Mouse (Mus musculus): ENCODE measurements at regions not wholly inside any gene's neighbourhood (a gene's known extent, or its start where the extent isn't known, plus 50 kb on each side); places are given as distances from the start of the nearest gene placed in this dataset.
"Not testable (repeated sequence)": the region's sequence is repeated elsewhere in the genome, so short reads cannot be mapped to it uniquely, and the experiment has no call there.

DNA sequence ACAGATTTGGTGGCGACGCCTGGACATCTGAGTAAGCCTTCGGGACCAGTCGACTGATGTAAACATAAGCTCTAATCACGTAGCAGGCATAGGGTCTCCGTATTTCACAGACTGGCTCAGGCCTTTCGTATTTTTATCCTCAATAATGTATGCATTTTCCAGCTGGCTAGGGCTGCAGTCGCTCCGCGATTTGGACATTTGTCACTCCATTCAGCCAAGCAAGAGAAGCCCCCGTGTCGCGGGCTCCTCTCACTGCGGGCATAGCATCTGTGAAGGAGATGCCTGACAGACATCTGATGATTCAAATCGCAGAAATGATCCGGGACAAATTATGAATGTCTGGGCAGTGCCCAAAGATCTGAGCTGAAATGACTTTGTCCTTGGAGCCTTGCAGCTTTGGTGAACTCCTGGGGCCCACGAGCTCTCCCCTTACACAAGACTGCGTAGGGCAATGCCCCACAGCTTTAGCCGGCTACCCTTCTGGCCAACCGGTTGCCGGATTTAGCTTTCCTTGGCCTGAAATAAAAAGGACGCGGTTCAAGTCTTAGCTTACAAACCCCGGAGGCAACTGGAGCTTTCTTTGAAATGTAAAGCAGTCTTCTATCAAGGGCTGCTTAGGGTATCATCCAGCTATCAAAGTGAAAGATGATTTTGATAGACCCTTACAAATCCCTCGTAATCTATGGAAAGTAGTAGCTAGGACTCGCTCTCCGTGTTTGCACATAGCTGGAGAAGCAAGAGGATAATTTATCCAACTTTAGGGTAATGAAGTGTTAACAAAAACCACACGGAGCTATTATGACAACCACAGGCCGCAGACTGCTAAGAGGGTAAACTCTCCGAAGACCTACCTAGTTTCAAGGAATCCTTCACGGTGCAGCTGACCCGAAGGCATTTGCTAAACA lies 270.6 kb downstream of the Etnk1 start:
- DNase-seq: no peak

DNA sequence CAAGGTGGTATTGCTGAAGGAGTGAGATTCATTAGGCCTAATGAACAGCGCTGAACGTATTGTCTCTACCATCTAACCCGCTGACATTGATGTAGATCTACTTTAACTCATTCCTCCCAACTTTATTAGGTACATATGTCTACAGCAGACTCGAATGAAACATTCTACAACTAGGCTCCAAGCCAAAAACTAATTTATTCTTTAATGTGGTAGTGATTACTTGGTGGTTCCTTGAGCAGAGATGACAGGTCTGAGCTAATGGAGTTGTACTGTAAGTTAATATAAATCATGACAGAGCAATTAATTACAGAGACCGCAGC lies 271.2 kb downstream of the Etnk1 start:
- DNase-seq: no peak

DNA sequence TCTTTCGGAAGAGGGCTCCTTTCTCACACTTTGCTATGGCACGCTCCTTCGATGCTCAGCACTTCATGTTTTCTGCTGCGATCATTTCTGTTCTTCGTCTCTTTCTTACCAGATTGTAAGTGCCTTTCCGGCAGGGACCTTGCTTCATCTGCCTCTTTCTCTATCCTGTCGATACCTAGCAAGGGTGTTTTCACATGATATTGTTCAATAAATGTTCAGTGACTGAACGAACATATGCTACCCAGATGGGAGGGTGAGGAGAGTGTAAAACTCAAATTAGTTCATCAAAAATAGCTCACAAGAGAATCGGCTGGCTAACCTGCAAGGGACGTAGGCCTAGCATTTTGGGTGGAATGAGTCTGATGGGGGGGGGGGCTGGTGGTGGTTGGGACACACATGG lies 272.5 kb downstream of the Etnk1 start:
- DNase-seq: no peak

GRCm38 (mm10) chr6:143440237-143440950 lies 273.4 kb downstream of the Etnk1 start:
- no peak for DNase-seq

GRCm38 (mm10) chr6:143442361-143442760 lies 275.3 kb downstream of the Etnk1 start:
- no peak for DNase-seq

- no peak for DNase-seq
Measured at GRCm38 (mm10) chr6:143443446-143443845, 276.4 kb downstream of the Etnk1 start.

DNA sequence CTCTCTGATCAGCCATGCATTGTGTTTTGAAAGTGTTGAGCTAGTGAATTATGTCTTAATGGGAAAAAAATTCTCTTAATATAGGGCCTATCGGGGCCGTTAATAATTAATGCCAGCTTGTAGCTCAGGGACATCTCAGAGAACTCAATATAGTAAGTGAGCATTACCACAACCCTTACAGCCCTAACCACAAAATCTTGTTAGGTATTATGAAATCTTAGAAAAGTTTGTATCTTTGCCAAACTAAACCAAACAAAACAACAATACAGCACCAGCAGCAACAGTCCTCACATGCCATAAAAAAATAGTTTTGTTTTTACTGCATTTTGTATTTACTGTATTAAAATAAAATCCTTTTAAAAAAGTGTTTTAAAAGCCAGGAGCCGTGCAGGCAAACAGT lies 277.8 kb downstream of the Etnk1 start:
- no peak for DNase-seq

DNA sequence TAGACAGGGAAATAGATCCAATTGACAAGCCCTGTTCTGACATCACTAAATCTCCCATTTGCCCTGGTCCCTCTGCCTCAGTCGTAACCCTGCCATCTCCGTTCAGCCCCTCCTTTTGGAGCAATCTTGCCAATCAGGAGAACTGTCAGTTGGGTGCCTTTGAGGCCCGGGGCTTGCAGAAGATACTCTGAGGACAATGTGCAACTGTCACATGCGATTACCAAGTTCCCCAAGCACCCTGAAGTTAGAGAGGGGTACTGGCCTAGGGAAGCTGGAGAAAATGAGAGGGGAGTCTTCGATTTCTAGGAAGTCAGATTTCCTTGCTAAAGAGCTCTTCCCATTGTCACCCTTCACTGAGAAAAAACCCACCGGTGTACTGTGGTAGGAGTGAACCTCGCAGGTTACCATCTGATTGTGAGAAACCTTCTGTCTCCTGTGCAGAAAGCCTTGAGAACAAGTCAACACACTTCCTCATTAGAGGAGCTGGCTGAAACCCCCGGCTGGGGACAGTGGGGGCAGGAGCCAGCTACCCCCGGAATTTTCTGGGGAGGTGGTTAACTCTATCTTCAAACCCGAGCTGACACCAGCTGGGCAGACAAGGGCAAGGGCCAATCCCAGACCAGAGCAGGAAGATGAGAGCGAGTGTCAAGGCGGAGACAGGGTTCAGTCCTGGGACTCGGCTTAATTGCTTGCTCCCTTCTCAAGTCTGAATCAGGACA lies 279.0 kb downstream of the Etnk1 start:
- no peak for DNase-seq

GRCm38 (mm10) chr6:143447060-143447459 lies 280.0 kb downstream of the Etnk1 start:
- no peak for DNase-seq

- DNase-seq: no peak
Measured at GRCm38 (mm10) chr6:143449071-143449470, 282.1 kb downstream of the Etnk1 start.

GRCm38 (mm10) chr6:143451869-143452268 lies 284.8 kb downstream of the Etnk1 start:
- DNase-seq: no peak

- no peak for DNase-seq
Measured at GRCm38 (mm10) chr6:143454695-143455218, 287.7 kb downstream of the Etnk1 start.

GRCm38 (mm10) chr6:143464907-143465537 lies 298.0 kb downstream of the Etnk1 start:
- peak; percentile 18 to 23 for DNase-seq

GRCm38 (mm10) chr6:143472676-143473075 lies 305.7 kb downstream of the Etnk1 start:
- DNase-seq: not testable (repeated sequence)

DNA sequence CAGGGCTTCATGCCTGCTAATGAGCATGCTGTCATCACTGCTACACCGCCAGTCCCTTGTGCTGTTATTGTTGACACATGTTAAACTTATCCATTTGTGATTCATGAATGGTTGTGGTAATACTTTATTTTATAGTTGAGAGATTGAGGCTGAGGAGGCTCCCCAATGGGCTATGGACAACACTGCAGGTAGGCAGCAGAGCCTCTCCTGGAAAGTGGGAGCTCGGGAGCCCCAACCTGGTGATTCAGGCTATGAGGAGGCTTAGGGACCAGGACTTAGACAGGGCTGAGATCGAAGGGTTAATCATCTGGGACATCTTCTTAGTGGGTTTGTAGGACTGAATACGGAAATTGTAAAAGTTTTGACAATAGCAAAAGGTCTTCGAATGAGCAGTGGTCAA lies 307.4 kb downstream of the Etnk1 start:
- no peak for DNase-seq

DNA sequence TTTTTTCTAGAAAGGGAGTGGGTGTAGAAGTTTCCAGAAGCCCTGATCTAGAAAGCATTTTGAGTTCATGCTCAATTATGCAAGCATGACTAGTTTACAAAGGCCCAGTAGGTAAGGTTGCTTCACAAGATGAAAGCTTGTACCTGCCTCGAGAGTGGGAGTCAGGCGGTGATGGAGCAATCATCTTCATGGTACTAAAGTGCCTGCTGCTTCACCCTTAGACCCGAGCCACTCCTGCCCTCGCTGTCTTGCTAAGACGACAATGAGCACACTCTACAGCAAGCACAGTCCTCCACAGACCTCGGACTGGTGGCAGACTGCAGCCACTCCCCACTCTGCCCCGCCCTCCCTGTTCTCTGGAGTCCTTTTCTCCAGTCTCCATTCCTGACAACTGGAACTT lies 308.3 kb downstream of the Etnk1 start:
- DNase-seq: no peak

- DNase-seq: no peak
Measured at GRCm38 (mm10) chr6:143477396-143477795, 310.4 kb downstream of the Etnk1 start.

DNA sequence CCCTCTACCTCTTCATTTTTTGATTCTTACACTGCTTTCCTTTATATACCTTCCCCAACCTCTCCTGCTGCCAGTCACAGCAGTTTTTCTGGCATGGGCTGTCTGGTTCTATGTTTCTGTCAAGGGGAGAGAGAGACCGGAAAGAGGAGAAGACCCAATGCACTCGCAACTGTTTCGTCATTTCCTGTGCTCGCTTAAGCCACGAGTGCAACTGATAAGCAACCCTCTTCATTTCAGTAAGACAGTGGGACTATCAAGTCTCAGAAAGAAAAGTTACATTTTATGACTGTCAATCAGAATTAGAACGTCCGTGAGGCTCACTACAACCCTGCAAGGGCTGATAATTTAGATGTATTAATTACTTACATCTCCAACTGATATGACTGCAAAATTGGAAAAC lies 312.2 kb downstream of the Etnk1 start:
- no peak for DNase-seq

DNA sequence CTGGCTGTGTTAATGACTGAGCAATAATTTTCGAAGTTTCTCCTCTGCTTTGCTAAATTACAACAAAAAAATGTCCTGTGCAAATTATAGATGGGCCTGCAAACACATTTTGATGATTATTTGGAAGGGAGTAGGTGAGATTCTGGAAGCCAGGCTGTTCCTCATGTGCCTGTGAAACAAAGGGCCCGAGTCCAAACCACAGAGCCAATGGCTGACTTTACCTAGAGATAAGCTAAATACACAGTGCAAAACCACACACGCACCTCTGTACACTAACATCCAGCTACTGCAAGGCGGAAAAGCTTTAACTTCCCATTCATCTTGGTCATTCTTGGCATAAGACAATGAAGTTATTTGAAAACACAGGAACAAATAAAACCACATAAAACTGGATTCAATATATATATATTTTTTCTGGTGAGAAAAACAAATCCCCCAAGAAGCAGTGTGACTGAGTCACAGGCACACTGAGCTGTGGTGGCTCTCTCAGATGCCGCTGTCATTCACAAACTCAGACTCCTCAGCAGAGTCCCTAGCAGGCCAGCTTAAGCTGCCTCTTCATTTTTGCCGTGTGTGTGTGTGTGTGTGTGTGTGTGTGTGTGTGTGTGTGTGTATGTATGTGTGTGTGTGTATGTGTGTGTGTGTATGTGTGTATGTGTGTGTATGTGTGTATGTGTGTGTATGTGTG lies 312.8 kb downstream of the Etnk1 start:
- DNase-seq: no peak

DNA sequence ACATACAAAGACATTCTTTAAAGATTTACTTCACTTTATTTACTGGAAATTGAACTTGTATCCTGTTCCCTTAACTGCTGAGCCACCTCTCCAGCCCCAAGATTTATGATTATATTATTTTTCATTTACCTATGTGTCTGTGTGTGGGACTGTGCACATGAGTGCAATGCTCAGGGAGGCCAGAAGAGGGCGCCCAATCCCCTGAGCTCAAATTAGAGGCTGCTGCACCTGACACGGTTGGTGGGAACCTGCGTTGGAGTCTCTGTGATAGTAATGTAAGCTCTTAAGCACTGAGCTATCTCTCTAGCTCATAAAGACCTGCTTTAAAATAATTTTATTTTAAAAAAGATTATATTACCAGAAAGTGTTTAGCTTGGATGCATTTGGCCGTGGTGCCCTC lies 315.3 kb downstream of the Etnk1 start:
- DNase-seq: no peak

GRCm38 (mm10) chr6:143482868-143483267 lies 315.8 kb downstream of the Etnk1 start:
- no peak for DNase-seq

- no peak for DNase-seq
Measured at GRCm38 (mm10) chr6:143484941-143485340, 317.9 kb downstream of the Etnk1 start.
